Mouse (Mus musculus) liver, embryonic 16.5 days (tissue): ENCODE data around the gene S100a11. TPM values are rescaled to one million over a fixed set of nuclear protein-coding genes. Genes with fewer than 3 reads are reported as not detected.

Source experiments
- ATAC-seq: fragments of 200-750 bp; cut with Nextera tagmentation; 2 replicates; pipeline ENCODE4 v1.8.0; 2017; ENCODE audit warnings: low read depth, mild to moderate bottlenecking, moderate number of reproducible peaks, moderate library complexity
- H3K27ac ChIP-seq: fragments of 300-500 bp; sonication (generic); 2 replicates; pipeline ENCODE4 v1.5.1; 2014; ENCODE audit warnings: mild to moderate bottlenecking, low read length
- H3K27me3 ChIP-seq: fragments of 300-500 bp; sonication (generic); 2 replicates; pipeline ENCODE4 v1.6.1; 2014; ENCODE audit warnings: low read depth, low read length, mixed read lengths; ENCODE audit not compliant: control insufficient read depth, insufficient read depth
- H3K36me3 ChIP-seq: fragments of 300-500 bp; sonication (generic); 2 replicates; pipeline ENCODE4 v1.6.1; 2014; ENCODE audit warnings: mild to moderate bottlenecking; ENCODE audit not compliant: control insufficient read depth, insufficient read depth
- H3K4me1 ChIP-seq: fragments of 300-500 bp; sonication (generic); 2 replicates; pipeline ENCODE4 v1.6.1; 2014; ENCODE audit warnings: low read depth, low read length, mixed read lengths; ENCODE audit not compliant: control insufficient read depth
- H3K4me2 ChIP-seq: fragments of 300-500 bp; sonication (generic); 2 replicates; pipeline ENCODE4 v1.6.1; 2014; ENCODE audit warnings: low read depth, low read length, mixed read lengths
- H3K4me3 ChIP-seq: fragments of 300-500 bp; sonication (generic); 2 replicates; pipeline ENCODE4 v1.5.1; 2014; ENCODE audit warnings: low read depth, mild to moderate bottlenecking, low read length
- H3K9ac ChIP-seq: fragments of 300-500 bp; sonication (generic); 2 replicates; pipeline ENCODE4 v1.6.1; 2014; ENCODE audit warnings: low read depth, low read length
- H3K9me3 ChIP-seq: fragments of 300-500 bp; sonication (generic); replicated peaks from 2 replicates; pipeline ENCODE4 v1.6.1; 2016; ENCODE audit warnings: low read length; ENCODE audit not compliant: control insufficient read depth
- WGBS: fragments of 180-500 bp; shearing (Covaris S2); extraction: QIAGEN DNeasy Blood & Tissue Kit; methylation state at CpG from one replicate; pipeline ENCODE4 v1.1.7; 2014; ENCODE audit not compliant: insufficient replicate concordance; 5-methylcytosine and 5-hydroxymethylcytosine counted together
- polyA plus RNA-seq: library from polyadenylated mRNA; unstranded; fragments of >200 nt; fragmentation: Nextera tagmentation; extraction: Ambion mirVana; gene quantifications from 2 replicates; pipeline ENCODE4 v1.2.1, GENCODE M21; 2015

The S100a11 gene
- polyA plus RNA-seq, 1 experiment from 2014 or later = 219 TPM

DNA sequence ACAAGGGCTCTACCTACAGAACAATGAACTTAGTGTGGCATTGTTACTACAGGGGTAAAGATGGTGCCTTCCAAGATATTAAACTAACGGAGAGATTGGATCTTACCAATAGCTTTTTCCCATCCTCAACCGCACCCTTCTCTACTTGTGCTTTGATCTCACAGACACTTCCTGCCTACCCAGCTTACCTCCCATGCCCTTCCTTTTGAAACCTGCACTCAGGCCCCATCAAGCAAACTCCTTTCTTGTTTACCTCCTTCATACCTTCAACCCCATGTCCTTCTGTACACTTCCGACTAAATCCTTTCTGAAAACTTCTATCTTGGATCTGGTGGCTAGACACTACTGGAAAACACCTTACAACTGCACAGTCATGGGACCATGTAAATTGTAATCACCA is 5.7 kb upstream of the S100a11 start:
- Histone ChIP-seq H3K4me3 (no peak overlapping the region), H3K9ac (no peak overlapping the region), H3K27ac (no peak overlapping the region), H3K4me2 (no peak overlapping the region), H3K27me3 (no peaks in the 10 kb centered on the region), H3K36me3 (no peaks in the 10 kb centered on the region), H3K4me1 (no peaks in the 10 kb centered on the region), H3K9me3 (no peaks in the 10 kb centered on the region)
- ATAC-seq = no peak
- WGBS = 79% methylated on average over 3 of the region's 3 CpGs

- H3K4me2 ChIP-seq = no peak overlapping the region
- no peaks in the 10 kb centered on the region for H3K27me3 ChIP-seq
- H3K4me1 ChIP-seq = no peaks in the 10 kb centered on the region; the same call in 1 of the 2 replicates
- H3K9me3 ChIP-seq = no peaks in the 10 kb centered on the region
- H3K9ac ChIP-seq = no peak overlapping the region
- H3K4me3 ChIP-seq = no peak overlapping the region
- ATAC-seq = no peak
- H3K27ac ChIP-seq = no peak overlapping the region
- WGBS = 67% methylated on average over 2 of the region's 2 CpGs
- no peaks in the 10 kb centered on the region for H3K36me3 ChIP-seq
Measured at GRCm38 (mm10) chr3:93517343-93517742, 2.9 kb upstream of the S100a11 start.

DNA sequence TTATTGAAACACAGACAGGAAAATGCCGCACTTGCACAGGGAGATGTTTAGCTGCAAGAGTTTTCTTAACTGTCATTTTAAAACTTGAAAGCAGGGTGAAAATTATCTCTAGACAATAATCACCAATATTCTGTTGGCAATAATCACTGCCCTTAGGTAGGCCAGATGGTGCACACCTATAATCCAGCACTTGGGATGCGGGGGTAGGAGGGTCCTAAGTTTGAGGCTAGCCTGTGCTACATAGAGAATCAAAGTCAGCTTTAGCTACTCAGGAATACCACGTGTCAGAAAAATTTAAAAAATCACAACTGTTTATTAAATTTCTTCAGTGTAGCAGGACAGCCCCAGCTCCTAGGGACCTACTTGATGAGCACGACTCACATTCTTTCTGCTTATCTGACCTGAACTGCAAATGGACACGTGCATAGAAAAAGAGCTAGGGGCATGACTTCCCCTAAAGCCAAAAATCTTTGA is 395 bp upstream of the S100a11 start:
- H3K4me3 ChIP-seq = peak overlapping the region; percentile 58

GRCm38 (mm10) chr3:93521462-93522057 is 1.3 kb downstream of the S100a11 start:
- no peaks in the 10 kb centered on the region for H3K36me3 ChIP-seq
- no peak overlapping the region for H3K9ac ChIP-seq
- H3K27me3 ChIP-seq = no peaks in the 10 kb centered on the region
- WGBS = 70% methylated on average over 8 of the region's 8 CpGs
- H3K4me3 ChIP-seq = peak overlapping the region; percentile 58
- peak overlapping the region; percentile 65; the same call in 1 of the 2 replicates for H3K4me2 ChIP-seq
- H3K9me3 ChIP-seq = no peaks in the 10 kb centered on the region
- no peaks in the 10 kb centered on the region; the same call in 1 of the 2 replicates for H3K4me1 ChIP-seq
- H3K27ac ChIP-seq = peak overlapping the region; percentile 37; the same call in 1 of the 2 replicates
- ATAC-seq = no peak

More for the DNA sequence above, 395 bp upstream of the S100a11 start:
- Histone ChIP-seq H3K9me3 (no peaks in the 10 kb centered on the region), H3K4me2 (peak overlapping the region; percentile 65), H3K27ac (no peak overlapping the region), H3K4me1 (no peaks in the 10 kb centered on the region; the same call in 1 of the 2 replicates), H3K27me3 (no peaks in the 10 kb centered on the region), H3K36me3 (no peaks in the 10 kb centered on the region), H3K9ac (no peak overlapping the region)
- ATAC-seq = no peak
- WGBS = 43% methylated on average over 5 of the region's 5 CpGs

DNA sequence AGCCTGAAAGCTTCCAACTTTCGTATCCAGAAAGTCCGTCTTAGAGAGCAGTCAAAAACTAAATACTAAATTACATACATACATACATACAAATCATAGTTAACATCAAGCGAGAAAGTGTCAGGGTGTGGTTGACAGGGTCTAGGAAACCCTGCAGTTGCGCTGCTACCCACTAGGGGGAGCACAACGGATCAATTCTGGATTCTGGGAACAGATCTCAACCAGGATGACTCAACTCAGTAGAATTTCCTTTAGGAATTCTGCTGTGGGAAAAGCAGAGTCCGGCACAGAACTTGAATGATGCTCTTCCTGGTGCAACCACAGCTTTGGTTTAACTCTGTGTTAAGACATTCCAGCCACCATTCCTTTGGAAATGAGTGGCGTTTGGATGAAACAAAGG is 2.3 kb downstream of the S100a11 start:
- H3K4me3 ChIP-seq = no peak overlapping the region
- WGBS = 29% methylated on average over 7 of the region's 7 CpGs
- no peak for ATAC-seq

GRCm38 (mm10) chr3:93527300-93527699 is 7.0 kb downstream of the S100a11 start:
- no peak overlapping the region for H3K4me2 ChIP-seq
- no peaks in the 10 kb centered on the region for H3K4me1 ChIP-seq
- ATAC-seq = no peak
- 64% methylated on average over 3 of the region's 3 CpGs for WGBS
- H3K9ac ChIP-seq = no peak overlapping the region
- H3K27ac ChIP-seq = no peak overlapping the region
- H3K36me3 ChIP-seq = no peaks in the 10 kb centered on the region
- H3K9me3 ChIP-seq = no peaks in the 10 kb centered on the region
- no peak overlapping the region for H3K4me3 ChIP-seq
- no peaks in the 10 kb centered on the region for H3K27me3 ChIP-seq

More for the DNA sequence above, 2.3 kb downstream of the S100a11 start:
- H3K27ac ChIP-seq = no peak overlapping the region
- H3K27me3 ChIP-seq = no peaks in the 10 kb centered on the region
- no peak overlapping the region for H3K9ac ChIP-seq
- H3K4me2 ChIP-seq = no peak overlapping the region
- no peaks in the 10 kb centered on the region; the same call in 1 of the 2 replicates for H3K4me1 ChIP-seq
- no peaks in the 10 kb centered on the region for H3K9me3 ChIP-seq
- H3K36me3 ChIP-seq = no peaks in the 10 kb centered on the region

DNA sequence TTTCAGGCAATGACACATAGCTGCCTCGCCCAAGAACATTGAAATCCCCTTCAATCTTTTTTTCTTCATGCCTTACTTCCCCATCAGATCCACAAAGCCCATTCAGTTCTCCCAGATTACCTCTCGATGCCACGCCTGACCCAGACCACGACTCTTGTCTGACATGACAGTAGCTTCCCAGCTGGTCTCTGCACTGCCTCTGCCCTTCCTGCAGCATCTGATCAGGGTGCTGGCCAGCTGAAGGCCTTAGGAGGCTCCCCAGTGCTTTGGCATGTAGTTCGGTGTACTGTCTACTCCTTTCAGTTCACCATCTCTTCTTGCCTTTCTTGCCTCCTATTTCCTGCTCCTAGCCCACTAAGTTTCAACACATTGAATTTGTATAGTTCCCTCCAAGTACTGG is 8.5 kb downstream of the S100a11 start:
- 46% methylated on average over 5 of the region's 5 CpGs for WGBS
- ATAC-seq = no peak

GRCm38 (mm10) chr3:93537068-93537576 is 16.8 kb downstream of the S100a11 start:
- H3K27me3 ChIP-seq = no peaks in the 10 kb centered on the region
- H3K27ac ChIP-seq = no peak overlapping the region
- H3K4me2 ChIP-seq = no peak overlapping the region
- H3K4me3 ChIP-seq = no peak overlapping the region
- no peaks in the 10 kb centered on the region for H3K4me1 ChIP-seq
- no peaks in the 10 kb centered on the region for H3K36me3 ChIP-seq
- H3K9ac ChIP-seq = no peak overlapping the region
- WGBS = 51% methylated on average over 2 of the region's 2 CpGs
- 0 out of 2 replicates have a peak, but pooled peaks have one; percentile 24 for ATAC-seq
- no peaks in the 10 kb centered on the region for H3K9me3 ChIP-seq

More for the DNA sequence above, 8.5 kb downstream of the S100a11 start:
- no peaks in the 10 kb centered on the region for H3K27me3 ChIP-seq
- H3K4me1 ChIP-seq = no peaks in the 10 kb centered on the region
- no peak overlapping the region for H3K4me2 ChIP-seq
- no peaks in the 10 kb centered on the region for H3K9me3 ChIP-seq
- H3K4me3 ChIP-seq = no peak overlapping the region
- no peaks in the 10 kb centered on the region for H3K36me3 ChIP-seq
- H3K9ac ChIP-seq = no peak overlapping the region
- H3K27ac ChIP-seq = no peak overlapping the region

- no peak for ATAC-seq
- Histone ChIP-seq H3K4me2 (no peak overlapping the region), H3K27ac (no peak overlapping the region), H3K27me3 (no peaks in the 10 kb centered on the region), H3K4me1 (no peaks in the 10 kb centered on the region), H3K9me3 (no peaks in the 10 kb centered on the region), H3K36me3 (no peaks in the 10 kb centered on the region), H3K9ac (no peak overlapping the region), H3K4me3 (no peak overlapping the region)
- WGBS = 74% methylated on average over 2 of the region's 2 CpGs
Measured at GRCm38 (mm10) chr3:93538486-93538885, 18.2 kb downstream of the S100a11 start.
